Mouse (Mus musculus): ENCODE data around the gene Gm3435. TPM values are rescaled to one million over a fixed set of nuclear protein-coding genes. Genes with fewer than 3 reads are reported as not detected.
"Not testable (repeated sequence)": the region's sequence is repeated elsewhere in the genome, so short reads cannot be mapped to it uniquely, and the experiment has no call there.

Gene Gm3435
- polyA plus RNA-seq, 1 experiment: 4.7 TPM

- not testable (repeated sequence) for H3K4me1 ChIP-seq (ENCODE audit: control insufficient read depth, insufficient read depth, low read length); H3K4me3 ChIP-seq (ENCODE audit: low read depth, low read length); H3K27me3 ChIP-seq (ENCODE audit: control insufficient read depth, insufficient read depth, low read length, poor library complexity, severe bottlenecking); H3K27ac ChIP-seq (ENCODE audit: insufficient read depth, low read length); H3K36me3 ChIP-seq (ENCODE audit: control insufficient read depth, insufficient read depth, low read length, poor library complexity, severe bottlenecking); H3K9ac ChIP-seq (ENCODE audit: low read depth, poor library complexity, severe bottlenecking); H3K9me3 ChIP-seq (replicated peaks; ENCODE audit: control insufficient read depth, insufficient read depth, low read length, poor library complexity, severe bottlenecking)
Measured at GRCm38 (mm10) chr17:15031414-15031813, 21.4 kb downstream of the Gm3435 start.

- H3K27ac ChIP-seq (ENCODE audit: insufficient read depth, low read length); H3K36me3 ChIP-seq (ENCODE audit: control insufficient read depth, insufficient read depth, low read length, poor library complexity, severe bottlenecking); H3K9me3 ChIP-seq (replicated peaks; ENCODE audit: control insufficient read depth, insufficient read depth, low read length, poor library complexity, severe bottlenecking); H3K9ac ChIP-seq (ENCODE audit: low read depth, poor library complexity, severe bottlenecking); H3K4me3 ChIP-seq (ENCODE audit: low read depth, low read length); H3K4me1 ChIP-seq (ENCODE audit: control insufficient read depth, insufficient read depth, low read length); H3K27me3 ChIP-seq (ENCODE audit: control insufficient read depth, insufficient read depth, low read length, poor library complexity, severe bottlenecking): not testable (repeated sequence)
Measured at GRCm38 (mm10) chr17:15040455-15040854, 30.5 kb downstream of the Gm3435 start.

- not testable (repeated sequence) for H3K27ac ChIP-seq (ENCODE audit: insufficient read depth, low read length); H3K4me1 ChIP-seq (ENCODE audit: control insufficient read depth, insufficient read depth, low read length); H3K4me3 ChIP-seq (ENCODE audit: low read depth, low read length); H3K9ac ChIP-seq (ENCODE audit: low read depth, poor library complexity, severe bottlenecking); H3K9me3 ChIP-seq (replicated peaks; ENCODE audit: control insufficient read depth, insufficient read depth, low read length, poor library complexity, severe bottlenecking); H3K27me3 ChIP-seq (ENCODE audit: control insufficient read depth, insufficient read depth, low read length, poor library complexity, severe bottlenecking); H3K36me3 ChIP-seq (ENCODE audit: control insufficient read depth, insufficient read depth, low read length, poor library complexity, severe bottlenecking)
Measured at GRCm38 (mm10) chr17:15041175-15041729, 31.3 kb downstream of the Gm3435 start, which contains the start of the genes Ermard, Tcte3 and Gm3448. Ermard (plus strand) TSS chr17:15041208. Tcte3 (minus strand) TSS chr17:15041488. Gm3448 (minus strand) TSS chr17:15041537.

GRCm38 (mm10) chr17:15050338-15050737 is 40.4 kb downstream of the Gm3435 start:
- not testable (repeated sequence) for H3K27me3 ChIP-seq (ENCODE audit: control insufficient read depth, insufficient read depth, low read length, poor library complexity, severe bottlenecking); H3K9me3 ChIP-seq (replicated peaks; ENCODE audit: control insufficient read depth, insufficient read depth, low read length, poor library complexity, severe bottlenecking); H3K4me1 ChIP-seq (ENCODE audit: control insufficient read depth, insufficient read depth, low read length); H3K27ac ChIP-seq (ENCODE audit: insufficient read depth, low read length); H3K36me3 ChIP-seq (ENCODE audit: control insufficient read depth, insufficient read depth, low read length, poor library complexity, severe bottlenecking); H3K4me3 ChIP-seq (ENCODE audit: low read depth, low read length); H3K9ac ChIP-seq (ENCODE audit: low read depth, poor library complexity, severe bottlenecking)

GRCm38 (mm10) chr17:15052766-15053165 is 42.8 kb downstream of the Gm3435 start:
- H3K4me3 ChIP-seq (ENCODE audit: low read depth, low read length); H3K9ac ChIP-seq (ENCODE audit: low read depth, poor library complexity, severe bottlenecking); H3K36me3 ChIP-seq (ENCODE audit: control insufficient read depth, insufficient read depth, low read length, poor library complexity, severe bottlenecking); H3K27me3 ChIP-seq (ENCODE audit: control insufficient read depth, insufficient read depth, low read length, poor library complexity, severe bottlenecking); H3K9me3 ChIP-seq (replicated peaks; ENCODE audit: control insufficient read depth, insufficient read depth, low read length, poor library complexity, severe bottlenecking); H3K4me1 ChIP-seq (ENCODE audit: control insufficient read depth, insufficient read depth, low read length): not testable (repeated sequence)
- 0 out of 2 replicates have a peak overlapping the region, but pooled peaks have one; percentile 44 for H3K27ac ChIP-seq (ENCODE audit: insufficient read depth, low read length)

- not testable (repeated sequence) for H3K9me3 ChIP-seq (replicated peaks; ENCODE audit: control insufficient read depth, insufficient read depth, low read length, poor library complexity, severe bottlenecking)
- 0 out of 2 replicates have a peak overlapping the region, but pooled peaks have one; percentile 24 for H3K27ac ChIP-seq (ENCODE audit: insufficient read depth, low read length)
Measured at GRCm38 (mm10) chr17:15053183-15053828, 43.3 kb downstream of the Gm3435 start.

GRCm38 (mm10) chr17:15053829-15054200 is 43.8 kb downstream of the Gm3435 start:
- not testable (repeated sequence) for H3K9me3 ChIP-seq (replicated peaks; ENCODE audit: control insufficient read depth, insufficient read depth, low read length, poor library complexity, severe bottlenecking)

More at GRCm38 (mm10) chr17:15053183-15053828, 43.3 kb downstream of the Gm3435 start:
- peaks cover 13% of the 10 kb centered on the region; the same call in 1 of the 2 replicates for H3K36me3 ChIP-seq (ENCODE audit: control insufficient read depth, insufficient read depth, low read length, poor library complexity, severe bottlenecking)
- H3K4me1 ChIP-seq (ENCODE audit: control insufficient read depth, insufficient read depth, low read length); H3K9ac ChIP-seq (ENCODE audit: low read depth, poor library complexity, severe bottlenecking); H3K4me3 ChIP-seq (ENCODE audit: low read depth, low read length); H3K27me3 ChIP-seq (ENCODE audit: control insufficient read depth, insufficient read depth, low read length, poor library complexity, severe bottlenecking): not testable (repeated sequence)

More at GRCm38 (mm10) chr17:15053829-15054200, 43.8 kb downstream of the Gm3435 start:
- H3K9ac ChIP-seq (ENCODE audit: low read depth, poor library complexity, severe bottlenecking); H3K4me1 ChIP-seq (ENCODE audit: control insufficient read depth, insufficient read depth, low read length); H3K4me3 ChIP-seq (ENCODE audit: low read depth, low read length); H3K27me3 ChIP-seq (ENCODE audit: control insufficient read depth, insufficient read depth, low read length, poor library complexity, severe bottlenecking): not testable (repeated sequence)
- H3K27ac ChIP-seq (ENCODE audit: insufficient read depth, low read length): peak overlapping the region; percentile 25; the same call in 1 of the 2 replicates
- peaks cover 13% of the 10 kb centered on the region; the same call in 1 of the 2 replicates for H3K36me3 ChIP-seq (ENCODE audit: control insufficient read depth, insufficient read depth, low read length, poor library complexity, severe bottlenecking)
